Mouse (Mus musculus) small intestine, adult 2 months (tissue): ENCODE results near the gene Klk11.

Experiments used
- CTCF ChIP-seq: fragments of 200-500 bp; IDR thresholded peaks from 2 replicates; pipeline ENCODE4 v1.5.1; 2012; ENCODE audit warnings: low read depth, mild to moderate bottlenecking, control low read depth, inconsistent platforms, low read length, moderate library complexity, mixed read lengths; ENCODE audit not compliant: insufficient replicate concordance, insufficient read length; ENCODE audit errors: extremely low read depth
- POLR2A ChIP-seq: fragments of 200-500 bp; IDR thresholded peaks from 2 replicates; pipeline ENCODE4 v1.6.1; 2012; ENCODE audit warnings: low read depth, mild to moderate bottlenecking, control low read depth, inconsistent platforms, low read length, moderate library complexity

DNA sequence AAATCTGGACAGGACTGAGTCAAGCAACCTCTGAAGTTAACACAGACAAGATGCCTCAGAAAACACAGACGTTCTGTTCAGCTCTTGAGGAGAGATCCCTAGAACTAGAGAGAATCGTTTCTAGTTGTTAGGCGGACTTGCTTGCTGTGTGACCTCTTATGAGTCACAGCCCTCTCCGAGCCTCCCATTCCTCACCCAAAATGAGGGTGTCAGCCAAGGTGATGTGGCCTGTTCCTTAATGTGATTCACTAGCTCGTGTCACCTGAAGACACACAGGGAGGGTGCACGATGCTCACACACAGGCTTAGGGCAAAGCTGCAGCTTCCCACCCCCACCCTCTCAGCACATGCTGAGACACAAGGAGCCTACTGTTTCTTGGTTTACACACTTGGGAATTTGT lies 5.8 kb downstream of the Klk11 start:
- TF ChIP-seq CTCF (no peak), POLR2A (no peak)
